Mouse (Mus musculus) olfactory bulb, adult 2 months (tissue): Measurements from ENCODE around the gene Gle1.

ENCODE experiments used
- CTCF ChIP-seq: fragments of 200-500 bp; IDR thresholded peaks from 2 replicates; pipeline ENCODE4 v1.5.1; 2012; ENCODE audit warnings: low read depth, mild to moderate bottlenecking, low read length, moderate library complexity; ENCODE audit not compliant: insufficient read depth
- POLR2A ChIP-seq: fragments of 200-500 bp; IDR thresholded peaks from 2 replicates; pipeline ENCODE4 v1.6.1; 2012; ENCODE audit warnings: mild to moderate bottlenecking, low read depth, low read length, moderate library complexity; ENCODE audit not compliant: insufficient read depth

GRCm38 (mm10) chr2:30009101-30009500 lies 73.9 kb downstream of the Gle1 start:
- no peak for TF ChIP-seq CTCF
- no peak for TF ChIP-seq POLR2A
